Mouse (Mus musculus) stomach, postnatal 0 days (tissue): ENCODE data around the gene Bspry. TPM values are rescaled to one million over a fixed set of nuclear protein-coding genes. Genes with fewer than 3 reads are reported as not detected.
"Not testable (repeated sequence)": the region's sequence is repeated elsewhere in the genome, so short reads cannot be mapped to it uniquely, and the experiment has no call there.

Experiments used
- ATAC-seq: fragments of 200-750 bp; cut with Nextera tagmentation; 2 replicates; pipeline ENCODE4 v1.8.0; 2017; ENCODE audit not compliant: low FRiP score, low TSS enrichment
- DNase-seq: peaks from one replicate; pipeline ENCODE4 v3.0.0-alpha.2; 2016; ENCODE audit warnings: low spot score
- H3K27ac ChIP-seq: fragments of 300-500 bp; sonication (generic); replicated peaks from 2 replicates; pipeline ENCODE4 v1.5.1; 2014; ENCODE audit warnings: mild to moderate bottlenecking, control low read depth
- H3K27me3 ChIP-seq: fragments of 300-500 bp; sonication (generic); 2 replicates; pipeline ENCODE4 v1.6.1; 2014; ENCODE audit warnings: low read length; ENCODE audit not compliant: control insufficient read depth, insufficient read depth
- H3K36me3 ChIP-seq: fragments of 300-500 bp; sonication (generic); 2 replicates; pipeline ENCODE4 v1.6.1; 2014; ENCODE audit warnings: low read length, mixed read lengths; ENCODE audit not compliant: control insufficient read depth, insufficient read depth
- H3K4me1 ChIP-seq: fragments of 300-500 bp; sonication (generic); replicated peaks from 2 replicates; pipeline ENCODE4 v1.6.1; 2014; ENCODE audit warnings: antibody characterized with exemption; ENCODE audit not compliant: control insufficient read depth, insufficient read depth
- H3K4me2 ChIP-seq: fragments of 300-500 bp; sonication (generic); replicated peaks from 2 replicates; pipeline ENCODE4 v1.6.1; 2014; ENCODE audit warnings: low read depth, mild to moderate bottlenecking, control low read depth, moderate library complexity
- H3K4me3 ChIP-seq: fragments of 300-500 bp; sonication (generic); 2 replicates; pipeline ENCODE4 v1.5.1; 2014; ENCODE audit warnings: low read depth, low read length, control low read depth
- H3K9ac ChIP-seq: fragments of 300-500 bp; sonication (generic); 2 replicates; pipeline ENCODE4 v1.6.1; 2014; ENCODE audit warnings: mild to moderate bottlenecking, low read length, control low read depth, mixed read lengths
- H3K9me3 ChIP-seq: fragments of 300-500 bp; sonication (generic); 2 replicates; pipeline ENCODE4 v1.6.1; 2016; ENCODE audit warnings: low read length; ENCODE audit not compliant: control insufficient read depth
- CTCF ChIP-seq: IDR thresholded peaks from 2 replicates; pipeline ENCODE4 v1.5.1; 2016; ENCODE audit warnings: antibody characterized with exemption, low read depth, mild to moderate bottlenecking, moderate library complexity
- EP300 ChIP-seq: optimal IDR thresholded peaks from 2 replicates; pipeline ENCODE3; 2016; ENCODE audit warnings: antibody characterized with exemption
- WGBS: fragments of 180-500 bp; shearing (Covaris S2); extraction: QIAGEN DNeasy Blood & Tissue Kit; methylation state at CpG from one replicate; pipeline ENCODE4 v1.1.7; 2014; 5-methylcytosine and 5-hydroxymethylcytosine counted together
- polyA plus RNA-seq: library from polyadenylated mRNA; unstranded; fragments of >200 nt; fragmentation: Nextera tagmentation; extraction: Ambion mirVana; gene quantifications from 2 replicates; pipeline ENCODE4 v1.2.1, GENCODE M21; 2015

Gene Bspry
- polyA plus RNA-seq, 1 experiment from 2014 or later, result 32.5 TPM

GRCm38 (mm10) chr4:62475793-62476192, 4.1 kb upstream of the Bspry start:
- WGBS, result 67% methylated on average over 6 of the region's 6 CpGs
- H3K4me3 ChIP-seq, result no peak overlapping the region
- DNase-seq (no peak), ATAC-seq (no peak)
- H3K4me1 ChIP-seq, result peaks cover 2% of the 10 kb centered on the region; the same call in 1 of the 2 replicates
- no peak overlapping the region for H3K4me2 ChIP-seq
- H3K36me3 ChIP-seq, result no peaks in the 10 kb centered on the region
- no peaks in the 10 kb centered on the region for H3K9me3 ChIP-seq
- TF ChIP-seq EP300, result no peak
- no peak for TF ChIP-seq CTCF
- no peaks in the 10 kb centered on the region for H3K27me3 ChIP-seq
- H3K9ac ChIP-seq, result no peak overlapping the region
- no peak overlapping the region for H3K27ac ChIP-seq

GRCm38 (mm10) chr4:62477542-62478244, 2.2 kb upstream of the Bspry start:
- WGBS, result 59% methylated on average over 6 of the region's 6 CpGs
- TF ChIP-seq EP300 (no peak), CTCF (no peak)
- DNase-seq (no peak), ATAC-seq (no peak)
- H3K9me3 ChIP-seq, result no peaks in the 10 kb centered on the region
- no peaks in the 10 kb centered on the region for H3K36me3 ChIP-seq
- H3K27ac ChIP-seq, result no peak overlapping the region
- no peak overlapping the region for H3K4me3 ChIP-seq
- no peak overlapping the region for H3K9ac ChIP-seq
- no peak overlapping the region for H3K4me2 ChIP-seq
- peaks cover 3% of the 10 kb centered on the region; the same call in 1 of the 2 replicates for H3K4me1 ChIP-seq
- no peaks in the 10 kb centered on the region for H3K27me3 ChIP-seq

- H3K27ac ChIP-seq, H3K36me3 ChIP-seq, H3K9ac ChIP-seq, ATAC-seq, H3K9me3 ChIP-seq, H3K27me3 ChIP-seq, H3K4me1 ChIP-seq, DNase-seq: not testable (repeated sequence)
- TF ChIP-seq CTCF, result peak; percentile 71
- peak overlapping the region; percentile 87 for H3K4me2 ChIP-seq
- H3K4me3 ChIP-seq, result peak overlapping the region; percentile 48
- 11% methylated on average over 11 of the region's 11 CpGs for WGBS
Measured at GRCm38 (mm10) chr4:62479593-62479936, 288 bp upstream of the Bspry start.

- ATAC-seq, result no peak
- Histone ChIP-seq H3K9ac (peak overlapping the region; percentile 31; the same call in 1 of the 2 replicates), H3K27ac (peak overlapping the region; percentile 85), H3K27me3 (no peaks in the 10 kb centered on the region), H3K36me3 (no peaks in the 10 kb centered on the region), H3K4me2 (peak overlapping the region; percentile 87), H3K9me3 (no peaks in the 10 kb centered on the region), H3K4me1 (peaks cover 3% of the 10 kb centered on the region; the same call in 1 of the 2 replicates), H3K4me3 (peak overlapping the region; percentile 48)
- WGBS, result 26% methylated on average over 10 of the region's 10 CpGs
- DNase-seq, result peak; percentile 37
- TF ChIP-seq EP300 (no peak), CTCF (no peak)
Measured at GRCm38 (mm10) chr4:62480709-62481605, 1.1 kb downstream of the Bspry start.

GRCm38 (mm10) chr4:62484928-62485327, 5.1 kb downstream of the Bspry start:
- H3K4me1 ChIP-seq, result peaks cover 3% of the 10 kb centered on the region; the same call in 1 of the 2 replicates
- H3K36me3 ChIP-seq, result no peaks in the 10 kb centered on the region
- no peak overlapping the region for H3K4me2 ChIP-seq
- ATAC-seq (peak; percentile 56), DNase-seq (no peak)
- WGBS, result 74% methylated on average over 3 of the region's 3 CpGs
- H3K27ac ChIP-seq, result peak overlapping the region; percentile 73
- TF ChIP-seq CTCF (no peak), EP300 (no peak)
- no peak overlapping the region for H3K9ac ChIP-seq
- no peak overlapping the region for H3K4me3 ChIP-seq
- no peaks in the 10 kb centered on the region for H3K9me3 ChIP-seq
- no peaks in the 10 kb centered on the region for H3K27me3 ChIP-seq
